Mouse (Mus musculus): Measurements from ENCODE around the gene Ybey. TPM values are rescaled to one million over a fixed set of nuclear protein-coding genes. Genes with fewer than 3 reads are reported as not detected.

The Ybey gene
- total RNA-seq (2022) = 1 to 10 TPM; 3.1 to 5.3 (median 4.5) TPM

DNA sequence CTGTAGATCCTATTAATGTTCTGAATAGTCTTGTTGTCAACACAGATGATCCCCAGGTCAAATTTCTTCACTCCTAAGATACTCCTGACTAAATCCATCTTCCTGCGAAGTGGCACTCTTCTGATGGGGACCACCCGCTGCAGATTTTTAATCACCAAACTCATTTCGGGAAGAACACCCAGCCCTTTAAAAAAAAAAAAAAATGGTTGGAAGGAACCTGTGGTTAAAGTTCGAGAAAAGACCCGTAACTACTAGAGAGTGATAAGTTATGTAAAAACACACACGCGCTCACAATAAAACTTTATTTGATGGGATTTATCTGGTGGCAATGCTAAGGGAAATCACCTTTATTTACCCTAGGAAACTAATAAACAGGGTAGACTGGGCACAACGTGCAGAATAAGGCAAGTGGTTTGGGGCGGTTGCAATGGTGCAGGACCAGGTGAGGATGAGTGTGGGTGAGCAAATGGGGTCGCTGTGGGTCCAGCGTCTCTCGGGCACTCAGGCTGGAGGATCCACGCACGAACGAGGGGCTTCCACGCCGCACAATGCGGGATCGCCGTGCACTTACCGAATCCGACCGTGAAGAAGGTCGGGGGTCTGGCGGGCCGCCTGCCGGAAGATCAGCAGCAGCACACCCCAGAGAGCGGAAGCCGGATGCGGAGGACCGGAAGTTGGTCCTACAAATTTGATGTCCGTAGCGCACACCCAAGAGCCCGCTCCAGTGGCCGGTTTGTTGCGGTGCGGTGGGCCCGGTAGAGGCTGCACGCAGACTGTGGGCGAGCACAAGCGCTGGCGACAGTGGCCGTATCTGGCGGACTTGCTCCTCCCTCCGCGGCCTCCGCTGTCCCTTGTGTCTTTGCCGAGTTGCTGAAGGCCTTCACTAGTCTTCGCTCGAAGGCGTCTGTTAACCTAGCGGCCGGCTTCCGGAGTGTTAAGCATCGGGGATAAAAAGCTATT, at the start of gene Ybey, which contains the start of gene Mcm3ap:
Ybey (minus strand) TSS at position 912 of the 960 bp plus-strand sequence.
Mcm3ap (plus strand) TSS at position 725 of the 960 bp plus-strand sequence.
- peak; percentile 69 to 88 for DNase-seq (ENCODE audit: low spot score in 2 of 2)

DNA sequence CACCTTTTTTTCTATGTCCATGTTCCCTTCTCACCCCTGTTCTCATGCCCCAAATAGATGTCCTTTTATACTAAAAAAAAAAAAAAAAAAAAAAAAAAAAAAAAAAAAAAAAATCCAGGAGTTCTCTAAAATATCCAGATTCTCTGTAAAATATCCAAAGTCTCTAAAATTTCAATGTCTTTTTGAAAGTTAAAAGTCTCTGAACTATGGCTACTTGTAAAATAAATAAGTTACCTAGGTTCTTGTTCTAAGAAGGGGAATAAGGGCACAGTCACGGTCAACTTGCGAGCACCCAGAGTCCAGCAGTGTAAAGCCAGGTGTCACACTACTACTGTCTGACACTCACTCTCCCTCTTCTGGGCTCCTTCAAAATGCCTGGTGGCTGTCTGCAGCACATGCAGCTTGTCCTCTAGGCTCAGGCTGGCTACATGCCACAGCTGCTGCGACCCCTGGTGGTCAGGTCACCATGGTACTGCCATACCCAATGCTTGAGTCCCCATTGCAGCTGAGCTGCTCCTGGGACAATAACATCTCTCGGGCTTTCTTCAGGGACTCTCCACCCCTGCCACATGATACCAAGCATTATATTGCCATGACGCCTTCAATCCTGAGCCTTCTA, 44.2 kb upstream of the Ybey start:
- peak; percentile 34 to 40 for DNase-seq (ENCODE audit: low spot score in 2 of 2)

DNA sequence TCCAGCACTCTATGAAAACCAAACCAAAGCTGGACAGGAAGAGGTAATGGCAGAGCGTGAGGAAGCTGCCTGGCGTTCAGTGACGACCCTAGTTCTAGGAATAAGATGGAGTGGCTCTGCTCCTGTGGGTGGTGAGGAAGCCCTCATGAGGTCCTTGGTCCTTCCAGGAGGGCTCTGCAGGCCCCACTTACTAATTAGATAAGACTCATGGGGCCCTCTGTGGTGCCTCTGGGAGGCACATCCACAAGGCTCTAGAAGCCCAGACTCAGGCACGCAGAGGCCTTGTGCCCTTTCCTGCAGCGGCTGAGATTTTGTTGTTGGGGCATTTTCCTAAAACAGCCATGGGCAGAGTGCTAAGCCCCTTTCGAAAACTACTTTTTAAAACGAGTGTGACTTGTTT, 37.0 kb upstream of the Ybey start:
- no peak for DNase-seq (ENCODE audit: low spot score in 2 of 2)

DNA sequence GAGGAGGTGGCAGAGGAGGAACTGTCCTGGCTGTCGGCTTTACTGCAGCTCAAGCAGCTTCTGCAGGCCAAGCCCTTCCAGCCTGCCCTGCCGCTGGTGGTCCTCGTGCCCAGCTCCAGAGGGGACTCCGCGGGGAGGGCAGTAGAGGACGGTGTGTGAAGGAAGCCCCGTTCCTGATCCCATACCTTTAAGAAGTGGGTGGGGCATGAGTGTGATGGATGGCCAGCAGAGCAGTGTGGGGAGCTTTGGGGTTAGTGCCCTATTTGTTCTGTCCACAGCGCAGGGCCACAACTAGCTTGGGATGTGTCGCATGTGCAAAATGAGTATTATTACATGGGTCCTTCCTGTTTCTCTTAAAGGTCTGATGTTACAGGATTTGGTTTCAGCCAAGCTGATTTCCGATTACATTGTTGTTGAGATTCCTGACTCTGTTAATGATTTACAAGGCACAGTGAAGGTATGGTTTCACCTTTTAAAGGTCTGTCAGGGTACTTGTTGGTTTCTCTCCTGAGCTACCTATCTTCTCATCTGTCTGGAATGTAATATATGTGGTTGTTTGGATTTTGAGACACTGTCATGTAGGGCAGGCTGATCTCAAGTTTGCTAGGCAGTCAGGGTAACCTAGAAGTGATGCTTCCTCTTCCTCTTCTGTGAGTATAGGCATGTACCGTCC, 35.5 kb upstream of the Ybey start:
- no peak for DNase-seq (ENCODE audit: low spot score in 2 of 2)

DNA sequence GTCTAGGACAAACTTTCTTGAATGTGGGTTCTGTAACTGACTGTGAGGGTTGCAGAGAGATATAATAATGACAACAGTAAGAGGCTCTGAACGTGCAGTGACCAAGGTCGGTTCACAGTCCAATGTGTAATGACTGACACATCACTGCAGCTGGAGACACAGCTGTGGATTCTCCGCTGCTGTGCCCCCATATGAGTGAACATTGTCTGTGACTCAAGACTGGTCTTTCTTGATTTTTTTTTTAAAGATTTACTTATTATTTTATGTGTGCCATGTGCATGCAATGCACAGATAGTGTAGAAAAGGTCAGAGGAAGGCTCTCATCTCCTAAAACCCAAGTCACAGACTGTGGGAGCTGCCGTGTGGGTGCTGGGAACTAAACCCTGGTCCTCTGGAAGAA, 28.6 kb upstream of the Ybey start:
- no peak for DNase-seq (ENCODE audit: low spot score in 2 of 2)

DNA sequence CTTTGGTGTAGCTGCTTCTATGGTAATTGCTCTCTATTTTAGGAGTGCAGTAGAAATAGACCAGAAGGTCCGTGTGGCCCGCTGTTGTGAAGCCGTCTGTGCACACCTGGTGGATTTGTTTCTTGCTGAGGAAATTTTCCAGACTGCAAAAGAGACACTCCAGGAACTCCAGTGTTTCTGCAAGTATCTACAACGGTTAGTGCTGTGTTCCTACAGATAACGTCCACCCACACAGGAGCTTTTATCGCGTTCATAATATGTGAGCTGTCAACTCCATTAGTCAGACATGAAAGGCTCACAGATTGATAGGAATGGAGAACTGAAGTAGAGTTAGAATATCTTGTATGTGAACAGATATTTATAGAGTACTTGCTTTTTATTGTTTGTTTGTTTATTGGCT, 27.5 kb upstream of the Ybey start:
- DNase-seq (ENCODE audit: low spot score in 2 of 2) = peak; percentile 17 to 19

DNA sequence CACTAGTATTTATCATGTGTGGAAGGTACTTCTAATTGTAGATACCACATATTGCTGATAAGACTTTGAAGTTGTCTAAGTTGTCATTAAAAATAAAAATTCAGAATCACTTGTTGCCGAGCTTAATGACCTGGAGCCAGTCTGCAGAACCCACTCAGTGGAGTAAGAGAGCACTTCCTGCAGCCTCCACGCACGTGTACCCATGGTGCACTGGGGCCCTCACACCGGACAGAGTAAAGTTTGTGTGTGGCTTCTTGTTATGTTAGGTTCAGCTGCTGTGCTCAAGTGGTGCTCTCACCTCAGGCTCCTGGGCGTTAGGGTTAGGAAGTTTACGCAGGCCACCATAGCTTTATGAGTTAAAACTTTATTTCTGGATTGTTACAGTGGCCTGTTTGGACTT, 26.6 kb upstream of the Ybey start:
- no peak for DNase-seq (ENCODE audit: low spot score in 2 of 2)

DNA sequence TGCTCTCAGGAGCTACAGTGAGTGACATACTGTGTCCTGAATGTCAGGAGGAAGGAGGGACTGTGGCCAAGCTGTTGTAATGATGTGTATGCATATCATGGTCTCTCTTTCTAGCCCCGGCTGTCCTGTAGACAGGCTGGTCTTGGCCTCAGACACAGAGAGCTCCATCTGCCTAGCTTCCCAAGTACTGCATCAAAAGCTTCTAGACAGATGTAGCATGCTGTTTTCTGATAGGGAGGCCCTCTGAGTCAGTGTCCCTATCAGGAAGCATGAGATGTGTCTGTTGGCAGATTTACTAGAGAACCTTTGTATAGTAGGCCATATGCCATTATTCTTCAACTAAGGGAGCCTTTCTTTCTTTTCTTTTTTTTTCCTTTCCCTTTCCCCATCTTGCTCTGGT, 24.6 kb upstream of the Ybey start:
- DNase-seq (ENCODE audit: low spot score in 2 of 2) = no peak

DNA sequence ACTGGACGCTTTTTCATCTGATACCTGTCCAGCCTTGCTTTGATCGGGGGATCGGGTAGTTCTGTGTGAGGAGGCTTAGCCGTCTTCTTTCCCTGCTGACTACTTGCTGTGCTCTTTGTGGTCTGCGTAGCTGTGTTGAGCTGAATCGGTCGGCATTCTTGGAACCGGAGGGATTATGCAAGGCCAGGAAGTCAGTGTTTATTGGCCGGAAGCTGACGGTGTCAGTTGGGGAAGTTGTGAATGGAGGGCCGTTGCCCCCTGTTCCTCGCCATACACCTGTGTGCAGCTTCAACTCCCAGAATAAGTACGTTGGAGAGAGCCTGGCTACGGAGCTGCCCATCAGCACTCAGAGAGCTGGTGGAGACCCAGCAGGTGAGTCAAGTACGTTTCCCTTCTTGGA, 20.3 kb upstream of the Ybey start:
- no peak for DNase-seq (ENCODE audit: low spot score in 2 of 2)

DNA sequence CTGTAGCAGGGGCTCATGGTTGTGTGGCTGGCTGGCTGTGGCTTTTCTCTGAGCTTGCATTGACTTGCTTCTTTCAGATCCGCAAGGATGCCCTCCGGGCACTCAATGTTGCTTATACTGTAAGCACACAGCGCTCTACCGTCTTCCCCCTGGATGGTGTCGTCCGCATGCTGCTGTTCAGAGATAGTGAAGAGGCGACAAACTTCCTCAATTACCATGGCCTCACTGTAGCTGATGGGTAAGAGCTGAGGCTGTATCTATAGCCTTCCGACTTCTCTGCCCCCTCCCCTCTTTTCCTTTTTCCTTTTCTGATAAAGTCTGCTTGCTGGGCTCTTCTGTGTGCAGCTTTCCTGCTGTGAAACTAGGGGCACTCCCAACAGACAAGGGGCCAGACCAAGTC, 19.4 kb upstream of the Ybey start:
- DNase-seq (ENCODE audit: low spot score in 2 of 2) = no peak

DNA sequence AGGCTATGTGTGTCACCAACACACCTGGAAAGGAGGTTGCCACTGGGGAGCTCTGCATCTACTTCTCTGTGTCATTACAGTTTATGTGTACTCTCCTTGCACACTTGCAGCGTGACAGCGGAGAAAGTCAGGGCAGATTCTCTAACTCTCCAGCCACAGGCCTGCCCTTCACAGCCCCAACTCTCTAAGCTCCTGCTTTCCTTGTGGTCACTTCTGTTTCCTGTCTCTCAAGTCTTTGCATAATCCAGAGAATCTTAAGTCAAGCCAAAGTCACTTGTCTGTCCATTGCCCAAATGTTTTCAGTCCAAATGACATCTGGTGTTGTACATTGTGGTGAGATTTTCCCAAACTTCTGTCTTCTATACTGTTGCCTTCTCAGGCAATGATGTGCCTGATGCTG, 17.4 kb upstream of the Ybey start:
- no peak for DNase-seq (ENCODE audit: low spot score in 2 of 2)

DNA sequence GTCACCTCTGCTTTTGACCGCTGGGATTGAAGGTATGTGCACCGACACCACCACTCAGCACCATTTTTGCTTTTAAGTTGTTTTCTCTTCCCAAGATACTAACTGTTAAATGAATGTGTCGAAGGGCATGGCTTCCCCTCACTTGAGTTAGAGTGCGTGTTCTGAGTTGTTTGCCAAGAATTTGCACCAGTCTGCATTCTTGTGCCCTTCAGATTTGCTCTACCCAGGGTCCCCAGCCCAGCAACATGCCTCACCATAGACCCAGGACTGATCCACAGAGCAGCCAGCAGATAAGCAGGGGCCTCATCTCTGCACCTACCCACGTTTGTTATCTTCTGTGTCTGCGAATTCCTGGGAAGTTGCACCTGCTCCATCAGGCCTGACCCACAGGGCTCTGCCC, 12.6 kb upstream of the Ybey start:
- DNase-seq (ENCODE audit: low spot score in 2 of 2) = no peak

DNA sequence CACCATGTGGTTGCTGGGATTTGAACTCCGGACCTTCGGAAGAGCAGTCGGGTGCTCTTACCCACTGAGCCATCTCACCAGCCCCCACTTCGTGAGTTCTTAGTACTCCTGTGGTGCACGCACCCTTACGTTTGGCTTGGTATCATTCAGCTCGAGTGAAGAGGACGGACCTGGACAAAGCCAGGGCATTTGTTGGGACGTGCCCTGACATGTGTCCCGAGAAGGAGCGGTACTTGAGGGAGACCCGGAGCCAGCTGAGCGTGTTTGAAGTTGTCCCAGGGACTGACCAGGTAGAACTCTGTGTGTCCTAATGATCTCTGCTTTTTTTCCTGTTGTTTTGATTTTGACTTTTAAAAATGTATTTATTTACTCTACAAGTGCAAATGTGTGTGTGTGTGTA, 11.9 kb upstream of the Ybey start:
- no peak for DNase-seq (ENCODE audit: low spot score in 2 of 2)

DNA sequence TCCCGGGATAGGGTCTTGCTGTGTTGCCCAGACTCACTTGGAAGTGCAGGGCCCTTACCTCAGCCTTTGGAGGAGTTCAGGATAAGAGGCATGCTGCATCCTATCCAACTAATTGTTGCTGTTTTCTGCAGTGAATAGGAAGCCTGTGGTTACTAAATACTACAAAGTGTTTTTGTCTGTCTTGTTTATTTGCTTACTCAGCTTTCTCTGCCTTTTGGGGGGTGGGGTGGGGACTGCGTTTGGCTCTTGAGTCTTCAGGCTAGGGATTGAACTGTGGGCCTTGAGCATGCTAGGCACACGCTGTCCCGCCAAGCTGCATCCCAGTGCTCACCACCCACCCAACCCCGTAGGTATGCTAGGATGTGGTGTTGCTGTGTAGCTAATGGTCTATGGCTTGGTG, 4.8 kb upstream of the Ybey start:
- DNase-seq (ENCODE audit: low spot score in 2 of 2) = no peak

DNA sequence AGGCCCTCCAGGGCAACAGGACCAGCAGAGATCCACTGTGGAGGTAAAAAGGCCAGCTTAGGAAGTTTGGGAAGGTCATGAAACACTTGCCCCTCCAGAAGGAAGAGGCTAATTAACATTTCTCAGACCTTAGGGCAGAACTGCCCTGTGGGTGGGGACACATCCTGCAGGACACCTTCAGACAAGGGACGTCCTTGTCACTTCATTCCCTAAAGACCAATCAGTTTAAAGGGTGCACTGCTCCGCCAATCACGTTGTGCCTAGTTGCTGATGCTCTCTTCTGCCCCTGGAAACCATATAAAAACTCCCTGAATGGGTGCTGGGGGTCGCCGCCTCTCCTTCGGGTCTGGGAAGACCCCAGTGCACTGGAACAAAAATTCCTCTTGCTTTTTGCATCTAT, 6.2 kb downstream of the Ybey start:
- DNase-seq (ENCODE audit: low spot score in 2 of 2) = no peak

DNA sequence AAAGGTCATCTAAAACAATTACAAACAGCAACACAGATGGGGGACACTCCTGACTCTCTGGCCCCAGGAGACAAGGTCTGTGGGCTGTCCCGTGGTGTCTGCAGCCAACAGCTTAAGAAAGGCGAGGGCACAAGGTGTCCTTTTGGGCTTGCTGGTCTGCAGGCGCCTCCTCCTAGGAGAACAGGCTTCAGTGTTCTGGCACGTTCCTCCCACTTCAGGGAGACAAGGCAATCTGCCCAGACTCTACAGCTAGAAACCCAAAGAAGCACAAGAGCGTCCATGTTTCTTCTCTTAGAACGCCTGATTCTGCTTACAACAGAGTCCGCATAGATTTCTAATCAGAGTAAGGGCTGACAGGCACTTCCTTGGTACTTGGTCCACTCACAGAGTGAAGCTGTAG, 6.6 kb downstream of the Ybey start:
- DNase-seq (ENCODE audit: low spot score in 2 of 2) = no peak

DNA sequence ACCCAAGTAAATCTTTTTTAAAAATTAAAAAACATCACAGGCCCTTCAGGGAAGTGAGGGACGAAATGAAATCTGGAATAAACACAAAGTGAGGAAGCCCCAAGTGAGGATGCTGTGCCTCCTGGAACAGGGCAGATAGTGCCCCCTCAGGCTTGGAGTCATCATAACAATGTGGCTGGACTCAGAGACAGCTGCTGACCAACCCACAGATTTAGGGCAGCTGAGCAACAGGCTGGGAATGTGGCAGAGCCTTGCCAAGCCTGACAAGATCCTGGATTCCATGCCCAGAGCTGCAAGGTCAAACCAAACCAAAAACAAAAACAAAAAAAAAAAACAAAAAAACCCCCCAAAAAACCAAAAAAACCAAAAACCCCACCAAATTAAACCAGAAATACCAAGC, 7.7 kb downstream of the Ybey start:
- no peak for DNase-seq (ENCODE audit: low spot score in 2 of 2)

DNA sequence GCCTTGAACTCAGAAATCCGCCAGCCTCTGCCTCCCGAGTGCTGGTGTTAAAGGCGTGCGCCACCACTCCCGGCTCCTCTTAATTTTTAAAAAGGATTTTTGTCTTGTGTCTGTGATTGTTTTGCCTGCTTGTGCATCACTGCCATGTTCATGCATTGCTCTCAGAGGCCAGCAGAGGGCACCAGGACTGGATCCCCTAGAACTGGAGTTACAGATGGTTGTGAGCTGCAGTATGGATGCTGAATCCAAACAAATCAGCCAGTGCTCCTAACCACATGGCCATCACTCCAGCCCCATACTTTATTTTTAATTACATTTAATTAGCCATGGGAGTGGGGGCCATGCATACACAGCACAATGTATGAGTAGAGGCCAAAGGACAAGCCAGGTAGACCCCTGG, 13.6 kb downstream of the Ybey start:
- DNase-seq (ENCODE audit: low spot score in 2 of 2) = peak; percentile 26 to 43

DNA sequence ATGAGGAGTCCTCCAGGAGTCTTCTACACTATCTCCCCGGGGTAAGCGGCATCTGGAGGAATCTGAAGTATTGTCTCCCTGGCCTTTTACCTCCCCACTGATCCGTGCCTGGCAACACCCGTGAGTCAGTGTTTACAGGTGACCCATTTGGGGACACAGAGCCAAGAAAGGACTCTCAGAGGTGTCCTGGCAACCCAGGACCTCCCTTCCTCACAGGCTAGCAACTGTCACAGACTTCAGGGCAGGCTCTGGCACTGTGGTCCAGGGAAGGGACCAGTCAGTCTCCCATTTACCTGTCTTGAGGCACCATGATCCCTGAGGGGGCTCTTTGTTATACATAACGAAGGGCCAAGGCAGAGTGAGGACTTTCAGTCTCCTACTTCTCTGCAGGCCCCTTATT, 20.1 kb downstream of the Ybey start, which contains the start of gene 2610028H24Rik:
2610028H24Rik (plus strand) TSS at position 231 of the 400 bp plus-strand sequence.
- no peak for DNase-seq (ENCODE audit: low spot score in 2 of 2)

DNA sequence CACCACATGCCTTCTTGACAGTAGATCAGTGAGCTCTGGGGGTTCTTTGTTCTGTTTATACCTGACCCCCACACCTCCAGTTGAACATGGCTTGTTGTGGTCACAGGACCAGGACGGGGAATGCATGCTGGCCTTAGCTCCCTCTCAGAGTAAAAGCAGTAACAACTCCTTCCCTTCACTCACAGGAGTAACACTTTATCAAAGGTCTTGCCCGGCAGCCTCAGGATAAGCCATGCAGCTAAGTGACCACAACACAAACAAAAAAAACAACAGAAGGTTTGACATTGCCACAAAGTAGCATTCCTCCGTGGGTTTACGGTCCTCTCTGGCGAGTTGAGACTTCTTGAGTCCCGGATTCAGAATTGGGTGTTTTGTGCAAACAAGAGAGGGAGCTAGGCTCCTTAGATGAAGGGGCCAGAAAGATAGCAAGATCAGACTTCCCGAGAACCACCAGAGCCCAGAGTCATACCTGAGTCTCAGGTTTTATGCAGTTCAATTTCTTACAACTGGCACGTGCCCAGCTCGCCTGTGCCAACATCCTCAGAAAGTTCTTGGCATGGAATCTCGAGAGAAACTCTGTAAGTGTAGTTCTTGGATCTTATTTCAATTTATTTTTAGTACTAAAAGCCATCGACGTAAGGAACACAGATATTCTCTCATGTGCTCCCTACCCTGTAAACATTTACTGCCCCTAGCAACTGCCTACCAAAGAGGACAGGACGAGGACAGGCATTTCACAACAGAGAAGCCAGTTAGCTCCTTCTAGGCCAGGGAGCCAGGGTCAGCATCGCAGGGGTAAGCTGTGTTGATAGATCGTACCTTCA, 21.3 kb downstream of the Ybey start:
- DNase-seq (ENCODE audit: low spot score in 2 of 2) = no peak

DNA sequence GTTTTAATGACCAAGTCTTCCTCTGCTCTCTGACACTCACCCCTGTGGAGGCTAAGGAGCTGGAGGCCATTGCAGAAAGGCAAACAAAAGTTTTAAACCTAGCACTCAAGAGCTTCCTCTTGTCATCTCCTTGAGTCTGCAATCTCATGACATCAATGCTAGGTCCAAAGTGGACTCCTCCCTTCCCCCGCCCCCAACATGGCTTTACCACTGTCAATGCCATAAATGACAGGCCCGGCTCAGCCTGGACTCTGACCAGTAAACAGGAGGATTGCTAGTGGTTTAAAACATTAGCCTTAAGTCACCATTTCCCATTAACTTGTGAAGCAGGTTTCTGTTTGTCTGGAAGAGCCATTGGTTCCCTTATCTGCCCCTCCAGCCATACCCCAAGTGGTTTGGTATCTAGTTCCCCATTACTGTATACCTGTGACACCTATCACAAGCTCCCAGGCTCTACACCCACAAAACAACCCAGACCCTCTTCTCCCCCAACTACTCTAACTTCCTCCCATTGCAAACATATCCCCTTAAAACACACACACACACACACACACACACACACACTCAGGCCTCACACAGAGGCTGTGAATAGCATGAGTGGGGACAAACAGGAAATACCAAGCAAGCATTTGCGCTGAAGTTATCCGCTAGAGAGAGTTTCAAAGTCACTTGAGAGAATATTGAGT, 22.8 kb downstream of the Ybey start:
- DNase-seq (ENCODE audit: low spot score in 2 of 2) = no peak
